Mouse (Mus musculus): Measurements from ENCODE around the gene Npdc1. TPM values are rescaled to one million over a fixed set of nuclear protein-coding genes. Genes with fewer than 3 reads are reported as not detected.

Npdc1 gene
- 96.2 TPM for polyA plus RNA-seq (2015; fragmentation: Illumina TruSeq; extraction: RNeasy Lipid Tissue Mini Kit (QIAGEN cat#74804); ENCODE audit: insufficient read depth, low read depth, low replicate concordance)

GRCm38 (mm10) chr2:25399051-25399450, at the start of gene Npdc1:
Npdc1 (plus strand) TSS chr2:25399351.

DNA sequence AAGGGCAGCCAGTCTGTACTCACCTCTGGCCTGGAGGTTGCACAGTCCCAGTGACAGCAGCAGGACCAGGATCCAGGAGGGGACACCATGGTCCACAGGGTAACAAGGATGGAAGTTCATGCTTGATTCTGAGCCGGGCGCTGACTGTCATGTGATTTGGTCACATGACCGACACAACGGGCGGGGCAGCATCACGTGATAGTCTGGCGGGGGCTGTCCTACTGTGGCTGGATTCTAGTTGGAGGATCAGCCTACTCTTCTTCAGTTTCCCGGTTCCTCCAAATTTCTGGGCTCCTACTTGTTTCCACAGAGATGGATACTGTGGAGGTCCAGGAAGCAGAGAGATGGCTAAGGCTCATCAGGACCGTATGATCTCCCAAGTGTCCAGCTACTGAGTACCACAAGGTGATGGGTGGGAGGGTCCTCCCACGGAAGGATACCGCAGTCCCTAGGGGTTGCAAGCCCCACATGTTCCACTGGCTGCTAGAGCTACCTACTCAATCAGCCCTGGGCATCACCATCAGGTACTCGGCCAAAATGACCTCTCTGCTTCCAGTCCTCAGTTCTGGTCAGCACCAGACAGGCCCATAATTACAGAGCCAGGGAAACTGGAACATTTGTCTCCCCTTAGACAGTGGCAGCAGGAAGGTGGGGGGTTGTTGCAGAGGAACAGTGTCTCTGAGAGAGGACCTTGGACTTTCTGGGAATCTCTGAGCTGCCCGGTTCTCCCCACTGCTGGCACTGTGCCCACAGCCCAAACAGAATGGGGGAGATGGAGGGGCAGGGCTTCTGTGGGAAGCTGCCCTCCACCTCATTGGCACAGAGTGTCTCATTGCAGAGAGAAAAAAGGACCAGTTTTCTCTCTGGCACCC, 42.7 kb upstream of the Npdc1 start, which contains the start of gene Dpp7:
Gene Dpp7 (minus strand): TSS at position 152 of the 872 bp plus-strand sequence.

DNA sequence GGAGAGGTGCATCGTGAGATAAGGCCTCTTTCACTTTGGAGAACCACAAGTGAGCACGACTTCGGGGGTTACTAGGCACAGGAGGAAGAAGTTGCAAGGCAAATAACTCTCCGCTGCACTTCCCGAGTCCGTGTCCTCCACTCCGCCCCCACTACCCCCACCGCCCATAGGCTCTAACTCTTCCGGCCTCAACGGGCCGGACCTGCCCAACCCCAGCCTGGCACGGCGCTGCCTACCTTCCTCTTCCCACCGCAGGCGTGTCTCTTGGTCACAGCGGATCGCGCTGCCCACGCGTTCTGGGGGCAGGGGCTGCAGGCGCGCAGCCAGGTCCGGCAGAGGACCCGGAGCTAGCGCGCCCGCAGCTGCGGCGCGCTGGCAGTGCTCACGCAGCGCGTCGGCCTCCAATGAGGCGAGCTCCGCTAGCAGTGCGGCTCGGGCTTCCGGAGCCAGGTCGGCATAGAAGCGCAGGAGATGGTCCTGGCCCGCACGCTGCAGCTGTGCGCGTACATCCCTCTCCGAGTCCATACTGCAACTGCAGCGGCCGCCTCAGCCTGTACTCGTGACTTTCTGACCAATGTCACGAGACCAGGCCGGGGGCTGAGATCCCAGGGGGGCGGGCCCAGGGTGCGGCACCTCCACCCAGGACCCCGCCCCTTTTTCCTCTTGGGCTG, 33.9 kb upstream of the Npdc1 start, which contains the start of gene Uap1l1:
Gene Uap1l1 (minus strand): TSS at position 592 of the 671 bp plus-strand sequence.

DNA sequence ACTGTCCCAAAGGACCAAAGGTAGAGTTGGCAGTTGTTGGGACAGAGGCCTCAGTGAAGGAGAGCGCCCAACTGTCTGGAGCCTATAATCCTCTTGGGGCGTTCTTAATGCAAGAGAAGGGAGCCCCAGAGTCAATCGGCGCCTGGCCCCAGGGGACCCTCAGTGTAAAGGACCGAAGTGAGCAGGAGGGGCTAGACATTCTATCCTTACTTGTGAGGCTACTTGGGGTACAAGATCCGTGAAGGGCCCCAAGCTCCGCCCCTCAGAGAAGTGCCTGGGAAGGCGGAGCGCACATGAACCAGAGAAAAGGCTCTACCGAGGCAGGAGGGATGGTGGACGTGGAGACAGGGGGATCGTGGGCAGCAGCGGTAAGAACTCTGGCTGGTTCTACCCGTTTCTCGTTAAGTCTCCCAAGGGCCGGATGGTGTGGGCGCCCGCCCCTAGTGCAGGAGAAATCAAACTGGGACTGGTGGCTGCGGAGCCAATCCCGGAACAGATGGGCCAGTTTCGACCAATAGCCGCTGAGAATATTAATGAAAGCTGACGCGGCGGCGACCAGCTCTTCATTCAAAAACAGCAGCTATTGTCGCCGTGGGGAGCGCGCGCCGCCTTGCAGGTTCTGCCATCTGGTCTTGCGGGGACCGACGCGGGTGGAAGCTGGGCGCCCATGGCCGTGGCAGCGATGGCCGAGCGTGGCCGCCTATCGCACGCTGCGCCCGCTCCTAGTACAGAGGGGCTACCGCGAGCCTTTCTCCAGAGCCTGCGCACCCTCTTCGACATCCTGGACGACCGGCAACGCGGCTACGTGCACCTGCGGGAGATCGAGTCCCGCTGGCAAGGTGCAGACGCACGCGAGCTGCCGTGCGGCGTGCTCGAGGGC, 27.1 kb upstream of the Npdc1 start, which contains the start of gene Sapcd2:
Gene Sapcd2 (plus strand): TSS at position 558 of the 880 bp plus-strand sequence.

GRCm38 (mm10) chr2:25395721-25396596, 3.2 kb upstream of the Npdc1 start, which contains the start of gene Entpd2:
Entpd2 (plus strand) TSS chr2:25395874.

GRCm38 (mm10) chr2:25422587-25423410, 23.6 kb downstream of the Npdc1 start, which contains the start of gene Fut7:
Fut7 (plus strand) TSS chr2:25423267.

GRCm38 (mm10) chr2:25428442-25429236, 29.5 kb downstream of the Npdc1 start, which contains the start of gene Abca2:
Abca2 (plus strand) TSS chr2:25428703.

GRCm38 (mm10) chr2:25456205-25456953, 57.2 kb downstream of the Npdc1 start, which contains the start of gene Clic3:
Clic3 (plus strand) TSS chr2:25456838.

Other genes starting within 250 kb of the Npdc1 start
- gene Nrarp, start 218.6 kb upstream of the Npdc1 start, polyA plus RNA-seq (2015; fragmentation: Illumina TruSeq; extraction: RNeasy Lipid Tissue Mini Kit (QIAGEN cat#74804); ENCODE audit: insufficient read depth, low read depth, low replicate concordance): 5.7 TPM
- gene Tor4a, start 202.5 kb upstream of the Npdc1 start, polyA plus RNA-seq (2015; fragmentation: Illumina TruSeq; extraction: RNeasy Lipid Tissue Mini Kit (QIAGEN cat#74804); ENCODE audit: insufficient read depth, low read depth, low replicate concordance): 4.7 TPM
- gene Nelfb, start 187.9 kb upstream of the Npdc1 start, polyA plus RNA-seq (2015; fragmentation: Illumina TruSeq; extraction: RNeasy Lipid Tissue Mini Kit (QIAGEN cat#74804); ENCODE audit: insufficient read depth, low read depth, low replicate concordance): 17.7 TPM
- gene Stpg3, start 184.7 kb upstream of the Npdc1 start, polyA plus RNA-seq (2015; fragmentation: Illumina TruSeq; extraction: RNeasy Lipid Tissue Mini Kit (QIAGEN cat#74804); ENCODE audit: insufficient read depth, low read depth, low replicate concordance): not detected
- not detected for gene Fam166a, start 180.6 kb upstream of the Npdc1 start, polyA plus RNA-seq (2015; fragmentation: Illumina TruSeq; extraction: RNeasy Lipid Tissue Mini Kit (QIAGEN cat#74804); ENCODE audit: insufficient read depth, low read depth, low replicate concordance)
- 52.2 TPM for gene Tubb4b, start 174.6 kb upstream of the Npdc1 start, polyA plus RNA-seq (2015; fragmentation: Illumina TruSeq; extraction: RNeasy Lipid Tissue Mini Kit (QIAGEN cat#74804); ENCODE audit: insufficient read depth, low read depth, low replicate concordance)
- gene Slc34a3, start 165.0 kb upstream of the Npdc1 start, polyA plus RNA-seq (2015; fragmentation: Illumina TruSeq; extraction: RNeasy Lipid Tissue Mini Kit (QIAGEN cat#74804); ENCODE audit: insufficient read depth, low read depth, low replicate concordance): not detected
- not detected for gene Rnf224, start 162.6 kb upstream of the Npdc1 start, polyA plus RNA-seq (2015; fragmentation: Illumina TruSeq; extraction: RNeasy Lipid Tissue Mini Kit (QIAGEN cat#74804); ENCODE audit: insufficient read depth, low read depth, low replicate concordance)
- gene Rnf208, start 157.1 kb upstream of the Npdc1 start, polyA plus RNA-seq (2015; fragmentation: Illumina TruSeq; extraction: RNeasy Lipid Tissue Mini Kit (QIAGEN cat#74804); ENCODE audit: insufficient read depth, low read depth, low replicate concordance): 2.2 TPM
- not detected for gene Cysrt1, start 156.9 kb upstream of the Npdc1 start, polyA plus RNA-seq (2015; fragmentation: Illumina TruSeq; extraction: RNeasy Lipid Tissue Mini Kit (QIAGEN cat#74804); ENCODE audit: insufficient read depth, low read depth, low replicate concordance)
- 8.3 TPM for gene AL732309.1, start 152.5 kb upstream of the Npdc1 start, polyA plus RNA-seq (2015; fragmentation: Illumina TruSeq; extraction: RNeasy Lipid Tissue Mini Kit (QIAGEN cat#74804); ENCODE audit: insufficient read depth, low read depth, low replicate concordance)
- 6.4 TPM for gene Tmem203, start 143.9 kb upstream of the Npdc1 start, polyA plus RNA-seq (2015; fragmentation: Illumina TruSeq; extraction: RNeasy Lipid Tissue Mini Kit (QIAGEN cat#74804); ENCODE audit: insufficient read depth, low read depth, low replicate concordance)
- 1.3 TPM for gene Tprn, start 136.7 kb upstream of the Npdc1 start, polyA plus RNA-seq (2015; fragmentation: Illumina TruSeq; extraction: RNeasy Lipid Tissue Mini Kit (QIAGEN cat#74804); ENCODE audit: insufficient read depth, low read depth, low replicate concordance)
- gene Ssna1, start 126.9 kb upstream of the Npdc1 start, polyA plus RNA-seq (2015; fragmentation: Illumina TruSeq; extraction: RNeasy Lipid Tissue Mini Kit (QIAGEN cat#74804); ENCODE audit: insufficient read depth, low read depth, low replicate concordance): 14.8 TPM
- 14.2 TPM for gene Anapc2, start 126.9 kb upstream of the Npdc1 start, polyA plus RNA-seq (2015; fragmentation: Illumina TruSeq; extraction: RNeasy Lipid Tissue Mini Kit (QIAGEN cat#74804); ENCODE audit: insufficient read depth, low read depth, low replicate concordance)
- not detected for gene Tmem210, start 111.2 kb upstream of the Npdc1 start, polyA plus RNA-seq (2015; fragmentation: Illumina TruSeq; extraction: RNeasy Lipid Tissue Mini Kit (QIAGEN cat#74804); ENCODE audit: insufficient read depth, low read depth, low replicate concordance)
- gene Lrrc26, start 109.4 kb upstream of the Npdc1 start, polyA plus RNA-seq (2015; fragmentation: Illumina TruSeq; extraction: RNeasy Lipid Tissue Mini Kit (QIAGEN cat#74804); ENCODE audit: insufficient read depth, low read depth, low replicate concordance): not detected
- gene Grin1, start 80.2 kb upstream of the Npdc1 start, polyA plus RNA-seq (2015; fragmentation: Illumina TruSeq; extraction: RNeasy Lipid Tissue Mini Kit (QIAGEN cat#74804); ENCODE audit: insufficient read depth, low read depth, low replicate concordance): 1.8 TPM
- 12.2 TPM for gene Man1b1, start 67.0 kb upstream of the Npdc1 start, polyA plus RNA-seq (2015; fragmentation: Illumina TruSeq; extraction: RNeasy Lipid Tissue Mini Kit (QIAGEN cat#74804); ENCODE audit: insufficient read depth, low read depth, low replicate concordance)
- gene Dpp7, start 43.0 kb upstream of the Npdc1 start, polyA plus RNA-seq (2015; fragmentation: Illumina TruSeq; extraction: RNeasy Lipid Tissue Mini Kit (QIAGEN cat#74804); ENCODE audit: insufficient read depth, low read depth, low replicate concordance): 24.6 TPM
- gene Uap1l1, start 33.7 kb upstream of the Npdc1 start, polyA plus RNA-seq (2015; fragmentation: Illumina TruSeq; extraction: RNeasy Lipid Tissue Mini Kit (QIAGEN cat#74804); ENCODE audit: insufficient read depth, low read depth, low replicate concordance): 18.7 TPM
- not detected for gene Sapcd2, start 27.0 kb upstream of the Npdc1 start, polyA plus RNA-seq (2015; fragmentation: Illumina TruSeq; extraction: RNeasy Lipid Tissue Mini Kit (QIAGEN cat#74804); ENCODE audit: insufficient read depth, low read depth, low replicate concordance)
- gene Entpd2, start 3.5 kb upstream of the Npdc1 start, polyA plus RNA-seq (2015; fragmentation: Illumina TruSeq; extraction: RNeasy Lipid Tissue Mini Kit (QIAGEN cat#74804); ENCODE audit: insufficient read depth, low read depth, low replicate concordance): 16.2 TPM
- not detected for gene Fut7, start 23.9 kb downstream of the Npdc1 start, polyA plus RNA-seq (2015; fragmentation: Illumina TruSeq; extraction: RNeasy Lipid Tissue Mini Kit (QIAGEN cat#74804); ENCODE audit: insufficient read depth, low read depth, low replicate concordance)
- 12.8 TPM for gene Abca2, start 29.4 kb downstream of the Npdc1 start, polyA plus RNA-seq (2015; fragmentation: Illumina TruSeq; extraction: RNeasy Lipid Tissue Mini Kit (QIAGEN cat#74804); ENCODE audit: insufficient read depth, low read depth, low replicate concordance)
- not detected for gene Clic3, start 57.5 kb downstream of the Npdc1 start, polyA plus RNA-seq (2015; fragmentation: Illumina TruSeq; extraction: RNeasy Lipid Tissue Mini Kit (QIAGEN cat#74804); ENCODE audit: insufficient read depth, low read depth, low replicate concordance)
- gene Paxx, start 61.7 kb downstream of the Npdc1 start, polyA plus RNA-seq (2015; fragmentation: Illumina TruSeq; extraction: RNeasy Lipid Tissue Mini Kit (QIAGEN cat#74804); ENCODE audit: insufficient read depth, low read depth, low replicate concordance): 43.3 TPM
- gene Ptgds, start 70.7 kb downstream of the Npdc1 start, polyA plus RNA-seq (2015; fragmentation: Illumina TruSeq; extraction: RNeasy Lipid Tissue Mini Kit (QIAGEN cat#74804); ENCODE audit: insufficient read depth, low read depth, low replicate concordance): 2.9 TPM
- gene Lcn12, start 94.6 kb downstream of the Npdc1 start, polyA plus RNA-seq (2015; fragmentation: Illumina TruSeq; extraction: RNeasy Lipid Tissue Mini Kit (QIAGEN cat#74804); ENCODE audit: insufficient read depth, low read depth, low replicate concordance): not detected
- gene Fbxw5, start 101.4 kb downstream of the Npdc1 start, polyA plus RNA-seq (2015; fragmentation: Illumina TruSeq; extraction: RNeasy Lipid Tissue Mini Kit (QIAGEN cat#74804); ENCODE audit: insufficient read depth, low read depth, low replicate concordance): 26.2 TPM
- gene C8g, start 102.4 kb downstream of the Npdc1 start, polyA plus RNA-seq (2015; fragmentation: Illumina TruSeq; extraction: RNeasy Lipid Tissue Mini Kit (QIAGEN cat#74804); ENCODE audit: insufficient read depth, low read depth, low replicate concordance): 1.0 TPM
- gene Traf2, start 147.6 kb downstream of the Npdc1 start, polyA plus RNA-seq (2015; fragmentation: Illumina TruSeq; extraction: RNeasy Lipid Tissue Mini Kit (QIAGEN cat#74804); ENCODE audit: insufficient read depth, low read depth, low replicate concordance): 5.1 TPM
- gene Edf1, start 158.5 kb downstream of the Npdc1 start, polyA plus RNA-seq (2015; fragmentation: Illumina TruSeq; extraction: RNeasy Lipid Tissue Mini Kit (QIAGEN cat#74804); ENCODE audit: insufficient read depth, low read depth, low replicate concordance): 66.9 TPM
- 2.6 TPM for gene Mamdc4, start 175.5 kb downstream of the Npdc1 start, polyA plus RNA-seq (2015; fragmentation: Illumina TruSeq; extraction: RNeasy Lipid Tissue Mini Kit (QIAGEN cat#74804); ENCODE audit: insufficient read depth, low read depth, low replicate concordance)
- gene Phpt1, start 175.9 kb downstream of the Npdc1 start, polyA plus RNA-seq (2015; fragmentation: Illumina TruSeq; extraction: RNeasy Lipid Tissue Mini Kit (QIAGEN cat#74804); ENCODE audit: insufficient read depth, low read depth, low replicate concordance): 9.9 TPM
- 0.63 TPM for gene Ajm1, start 182.4 kb downstream of the Npdc1 start, polyA plus RNA-seq (2015; fragmentation: Illumina TruSeq; extraction: RNeasy Lipid Tissue Mini Kit (QIAGEN cat#74804); ENCODE audit: insufficient read depth, low read depth, low replicate concordance)
- 52.4 TPM for gene Rabl6, start 209.2 kb downstream of the Npdc1 start, polyA plus RNA-seq (2015; fragmentation: Illumina TruSeq; extraction: RNeasy Lipid Tissue Mini Kit (QIAGEN cat#74804); ENCODE audit: insufficient read depth, low read depth, low replicate concordance)
- not detected for gene Ccdc183, start 218.3 kb downstream of the Npdc1 start, polyA plus RNA-seq (2015; fragmentation: Illumina TruSeq; extraction: RNeasy Lipid Tissue Mini Kit (QIAGEN cat#74804); ENCODE audit: insufficient read depth, low read depth, low replicate concordance)
- 9.0 TPM for gene Tmem141, start 222.7 kb downstream of the Npdc1 start, polyA plus RNA-seq (2015; fragmentation: Illumina TruSeq; extraction: RNeasy Lipid Tissue Mini Kit (QIAGEN cat#74804); ENCODE audit: insufficient read depth, low read depth, low replicate concordance)
- gene Fcna, start 228.7 kb downstream of the Npdc1 start, polyA plus RNA-seq (2015; fragmentation: Illumina TruSeq; extraction: RNeasy Lipid Tissue Mini Kit (QIAGEN cat#74804); ENCODE audit: insufficient read depth, low read depth, low replicate concordance): 9.0 TPM